Mouse (Mus musculus) megakaryocyte-erythroid progenitor cell, adult 5-6 weeks (primary cell): ENCODE measurements at regions not wholly inside any gene's neighbourhood (a gene's known extent, or its start where the extent isn't known, plus 50 kb on each side); places are given as distances from the start of the nearest gene placed in this dataset.
A peak's percentile ranks its signal among the peaks of the same experiment; 100 is the strongest.

ENCODE experiments used
- ATAC-seq: replicated peaks from 2 replicates; pipeline ENCODE4 v1.8.0; 2016; ENCODE audit warnings: mild to moderate bottlenecking, inconsistent platforms; ENCODE audit not compliant: severe bottlenecking, poor library complexity, low FRiP score, low TSS enrichment

GRCm38 (mm10) chr10:97312978-97313377 lies 166.4 kb upstream of the Dcn start:
- ATAC-seq = peak; percentile 92

- peak; percentile 99 for ATAC-seq
Observed at GRCm38 (mm10) chr10:97313407-97313901, 166.0 kb upstream of the Dcn start.

GRCm38 (mm10) chr10:97332639-97333038 lies 146.8 kb upstream of the Dcn start:
- ATAC-seq = no peak

GRCm38 (mm10) chr10:97334044-97334443 lies 145.4 kb upstream of the Dcn start:
- ATAC-seq = no peak

- no peak for ATAC-seq
Observed at GRCm38 (mm10) chr10:97334606-97335150, 144.7 kb upstream of the Dcn start.

GRCm38 (mm10) chr10:97338033-97338692 lies 141.2 kb upstream of the Dcn start:
- no peak for ATAC-seq

GRCm38 (mm10) chr10:97339866-97340706 lies 139.3 kb upstream of the Dcn start:
- no peak for ATAC-seq

GRCm38 (mm10) chr10:97345347-97345746 lies 134.1 kb upstream of the Dcn start:
- peak; percentile 99 for ATAC-seq

GRCm38 (mm10) chr10:97346949-97347348 lies 132.5 kb upstream of the Dcn start:
- no peak for ATAC-seq

- ATAC-seq = no peak
Observed at GRCm38 (mm10) chr10:97368625-97369024, 110.8 kb upstream of the Dcn start.

GRCm38 (mm10) chr10:97375824-97376223 lies 103.6 kb upstream of the Dcn start:
- ATAC-seq = peak; percentile 63; the same call in 1 of the 2 replicates

GRCm38 (mm10) chr10:97376376-97376775 lies 103.0 kb upstream of the Dcn start:
- no peak for ATAC-seq

GRCm38 (mm10) chr10:97381586-97381985 lies 97.8 kb upstream of the Dcn start:
- ATAC-seq = no peak

- ATAC-seq = no peak
Observed at GRCm38 (mm10) chr10:97383881-97384280, 95.5 kb upstream of the Dcn start.

- no peak for ATAC-seq
Observed at GRCm38 (mm10) chr10:97387196-97387876, 92.1 kb upstream of the Dcn start.

- ATAC-seq = no peak
Observed at GRCm38 (mm10) chr10:97389647-97390590, 89.5 kb upstream of the Dcn start.

- no peak for ATAC-seq
Observed at GRCm38 (mm10) chr10:97397062-97397771, 82.2 kb upstream of the Dcn start.

- ATAC-seq = no peak
Observed at GRCm38 (mm10) chr10:97397896-97398295, 81.5 kb upstream of the Dcn start.
